Mouse (Mus musculus) embryonic facial prominence, embryonic 12.5 days (tissue): ENCODE measurements around the gene Apof. TPM values are rescaled to one million over a fixed set of nuclear protein-coding genes. Genes with fewer than 3 reads are reported as not detected.

Experiments
- ATAC-seq: fragments of 200-750 bp; cut with Nextera tagmentation; 2 replicates; pipeline ENCODE4 v1.8.0; 2017; ENCODE audit not compliant: insufficient number of reproducible peaks, insufficient read depth, low FRiP score, low TSS enrichment
- H3K27ac ChIP-seq: fragments of 300-500 bp; sonication (generic); 2 replicates; pipeline ENCODE4 v1.5.1; 2016; ENCODE audit warnings: mild to moderate bottlenecking
- H3K27me3 ChIP-seq: fragments of 300-500 bp; sonication (generic); 2 replicates; pipeline ENCODE4 v1.6.1; 2016; ENCODE audit warnings: mild to moderate bottlenecking, moderate library complexity
- H3K36me3 ChIP-seq: fragments of 300-500 bp; sonication (generic); 2 replicates; pipeline ENCODE4 v1.6.1; 2016; ENCODE audit warnings: mild to moderate bottlenecking
- H3K4me1 ChIP-seq: fragments of 300-500 bp; sonication (generic); 2 replicates; pipeline ENCODE4 v1.6.1; 2016
- H3K4me2 ChIP-seq: fragments of 300-500 bp; sonication (generic); replicated peaks from 2 replicates; pipeline ENCODE4 v1.6.1; 2016; ENCODE audit warnings: mild to moderate bottlenecking, moderate library complexity
- H3K4me3 ChIP-seq: fragments of 300-500 bp; sonication (generic); 2 replicates; pipeline ENCODE4 v1.5.1; 2016; ENCODE audit warnings: mild to moderate bottlenecking
- H3K9ac ChIP-seq: fragments of 300-500 bp; sonication (generic); 2 replicates; pipeline ENCODE4 v1.6.1; 2016; ENCODE audit warnings: mild to moderate bottlenecking, moderate library complexity
- H3K9me3 ChIP-seq: fragments of 300-500 bp; sonication (generic); 2 replicates; pipeline ENCODE4 v1.6.1; 2016; ENCODE audit warnings: mild to moderate bottlenecking, moderate library complexity
- WGBS: fragments of 180-500 bp; shearing (Covaris S2); methylation state at CpG from one replicate; pipeline ENCODE4 v1.1.7; 2016; 5-methylcytosine and 5-hydroxymethylcytosine counted together
- polyA plus RNA-seq: library from polyadenylated mRNA; unstranded; fragments of >200 nt; fragmentation: Nextera tagmentation; extraction: Ambion mirVana; gene quantifications from 2 replicates; pipeline ENCODE4 v1.2.1, GENCODE M21; 2016

Gene Apof
- polyA plus RNA-seq, result not detected in 2 replicates

- WGBS, result 49% methylated on average over 6 of the region's 6 CpGs
- no peaks in the 10 kb centered on the region for H3K27me3 ChIP-seq
- H3K36me3 ChIP-seq, result no peaks in the 10 kb centered on the region
- H3K27ac ChIP-seq, result no peak within 1 kb of the TSS
- H3K4me3 ChIP-seq, result no peak within 1 kb of the TSS
- H3K9ac ChIP-seq, result no peak within 1 kb of the TSS
- H3K4me2 ChIP-seq, result no peak within 1 kb of the TSS
- ATAC-seq, result no peak
- H3K4me1 ChIP-seq, result 0 out of 2 replicates have a peak, but pooled peaks cover 6% of the 10 kb centered on the region
- no peaks in the 10 kb centered on the region for H3K9me3 ChIP-seq
These were observed at the start of gene Apof for GRCm38 (mm10) chr10:128268371-128268770. Apof (plus strand) TSS chr10:128268671.

- no peak overlapping the region for H3K4me2 ChIP-seq
- no peak overlapping the region for H3K9ac ChIP-seq
- no peaks in the 10 kb centered on the region for H3K36me3 ChIP-seq
- 56% methylated on average over 16 of the region's 16 CpGs for WGBS
- H3K4me3 ChIP-seq, result no peak overlapping the region
- H3K4me1 ChIP-seq, result peaks cover 13% of the 10 kb centered on the region
- no peak overlapping the region for H3K27ac ChIP-seq
- H3K9me3 ChIP-seq, result no peaks in the 10 kb centered on the region
- ATAC-seq, result no peak
- no peaks in the 10 kb centered on the region for H3K27me3 ChIP-seq
These were observed 46.8 kb upstream of the Apof start for GRCm38 (mm10) chr10:128221533-128222286.

- H3K27me3 ChIP-seq, result no peaks in the 10 kb centered on the region
- H3K4me3 ChIP-seq, result no peak overlapping the region
- no peak overlapping the region for H3K9ac ChIP-seq
- peak overlapping the region; percentile 72 for H3K27ac ChIP-seq
- no peak for ATAC-seq
- WGBS, result 29% methylated on average over 5 of the region's 5 CpGs
- H3K4me1 ChIP-seq, result peaks cover 13% of the 10 kb centered on the region
- no peaks in the 10 kb centered on the region for H3K9me3 ChIP-seq
- H3K4me2 ChIP-seq, result no peak overlapping the region
- no peaks in the 10 kb centered on the region for H3K36me3 ChIP-seq
These were observed 43.4 kb upstream of the Apof start for GRCm38 (mm10) chr10:128225064-128225463.

GRCm38 (mm10) chr10:128225538-128225937 lies 42.9 kb upstream of the Apof start, which contains the start of gene Mip:
Mip (plus strand) TSS chr10:128225838.
- no peak within 1 kb of the TSS for H3K9ac ChIP-seq
- no peaks in the 10 kb centered on the region for H3K27me3 ChIP-seq
- ATAC-seq, result no peak
- no peaks in the 10 kb centered on the region for H3K9me3 ChIP-seq
- WGBS, result 42% methylated on average over 4 of the region's 4 CpGs
- H3K27ac ChIP-seq, result peak within 1 kb of the TSS; percentile 72
- no peaks in the 10 kb centered on the region for H3K36me3 ChIP-seq
- peaks cover 13% of the 10 kb centered on the region for H3K4me1 ChIP-seq
- H3K4me3 ChIP-seq, result no peak within 1 kb of the TSS
- no peak within 1 kb of the TSS for H3K4me2 ChIP-seq

- peaks cover 20% of the 10 kb centered on the region for H3K4me1 ChIP-seq
- WGBS, result 84% methylated on average over 9 of the region's 9 CpGs
- no peak overlapping the region for H3K27ac ChIP-seq
- no peaks in the 10 kb centered on the region for H3K9me3 ChIP-seq
- H3K4me3 ChIP-seq, result no peak overlapping the region
- ATAC-seq, result no peak
- no peaks in the 10 kb centered on the region for H3K27me3 ChIP-seq
- no peak overlapping the region for H3K4me2 ChIP-seq
- no peaks in the 10 kb centered on the region for H3K36me3 ChIP-seq
- H3K9ac ChIP-seq, result no peak overlapping the region
These were observed 40.9 kb upstream of the Apof start for GRCm38 (mm10) chr10:128227592-128227991.

GRCm38 (mm10) chr10:128228009-128228408 lies 40.5 kb upstream of the Apof start:
- Histone ChIP-seq H3K4me2 (no peak overlapping the region), H3K4me3 (no peak overlapping the region), H3K27me3 (no peaks in the 10 kb centered on the region), H3K9ac (no peak overlapping the region), H3K4me1 (peaks cover 20% of the 10 kb centered on the region), H3K27ac (no peak overlapping the region), H3K36me3 (no peaks in the 10 kb centered on the region), H3K9me3 (no peaks in the 10 kb centered on the region)
- WGBS, result 92% methylated on average over 8 of the region's 8 CpGs
- ATAC-seq, result no peak

- Histone ChIP-seq H3K9ac (no peak overlapping the region), H3K27ac (peak overlapping the region; percentile 92)
- WGBS, result 73% methylated on average over 12 of the region's 12 CpGs
These were observed 37.9 kb upstream of the Apof start for GRCm38 (mm10) chr10:128230582-128230981.

GRCm38 (mm10) chr10:128231146-128231545 lies 37.3 kb upstream of the Apof start:
- Histone ChIP-seq H3K9me3 (no peaks in the 10 kb centered on the region), H3K4me3 (peak overlapping the region; percentile 62), H3K36me3 (no peaks in the 10 kb centered on the region), H3K4me1 (peaks cover 24% of the 10 kb centered on the region), H3K9ac (peak overlapping the region; percentile 75), H3K27me3 (no peaks in the 10 kb centered on the region), H3K27ac (peak overlapping the region; percentile 92), H3K4me2 (peak overlapping the region; percentile 55)
- ATAC-seq, result no peak
- 17% methylated on average over 5 of the region's 5 CpGs for WGBS

More at GRCm38 (mm10) chr10:128230582-128230981, 37.9 kb upstream of the Apof start:
- Histone ChIP-seq H3K4me1 (peaks cover 23% of the 10 kb centered on the region), H3K9me3 (no peaks in the 10 kb centered on the region), H3K27me3 (no peaks in the 10 kb centered on the region), H3K4me3 (no peak overlapping the region; the same call in 1 of the 2 replicates), H3K36me3 (no peaks in the 10 kb centered on the region), H3K4me2 (peak overlapping the region; percentile 55; the same call in 1 of the 2 replicates)
- no peak for ATAC-seq

- no peaks in the 10 kb centered on the region for H3K36me3 ChIP-seq
- no peaks in the 10 kb centered on the region for H3K27me3 ChIP-seq
- H3K4me1 ChIP-seq, result peaks cover 27% of the 10 kb centered on the region
- H3K9ac ChIP-seq, result peak within 1 kb of the TSS; percentile 75
- H3K9me3 ChIP-seq, result no peaks in the 10 kb centered on the region
- H3K4me2 ChIP-seq, result peak within 1 kb of the TSS; percentile 55
- peak; percentile 87 for ATAC-seq
- WGBS, result under 1% methylated on average over 57 of the region's 58 CpGs
- H3K4me3 ChIP-seq, result peak within 1 kb of the TSS; percentile 62
- peak within 1 kb of the TSS; percentile 92 for H3K27ac ChIP-seq
These were observed 36.6 kb upstream of the Apof start, which contains the start of gene Timeless for GRCm38 (mm10) chr10:128231697-128232419. Timeless (plus strand) TSS chr10:128232065.

GRCm38 (mm10) chr10:128232420-128232985 lies 36.0 kb upstream of the Apof start:
- H3K4me3 ChIP-seq, result peak overlapping the region; percentile 62
- peak overlapping the region; percentile 75 for H3K9ac ChIP-seq
- 0% methylated on average over 14 of the region's 14 CpGs for WGBS
- H3K4me1 ChIP-seq, result peaks cover 28% of the 10 kb centered on the region
- peak overlapping the region; percentile 55 for H3K4me2 ChIP-seq
- H3K36me3 ChIP-seq, result no peaks in the 10 kb centered on the region
- no peak for ATAC-seq
- H3K9me3 ChIP-seq, result no peaks in the 10 kb centered on the region
- H3K27me3 ChIP-seq, result no peaks in the 10 kb centered on the region
- peak overlapping the region; percentile 92 for H3K27ac ChIP-seq

- WGBS, result 42% methylated on average over 4 of the region's 4 CpGs
- Histone ChIP-seq H3K9me3 (no peaks in the 10 kb centered on the region), H3K4me3 (no peak overlapping the region), H3K27ac (peak overlapping the region; percentile 73), H3K9ac (no peak overlapping the region), H3K27me3 (no peaks in the 10 kb centered on the region), H3K4me2 (0 out of 2 replicates have a peak overlapping the region, but pooled peaks have one; percentile 3), H3K36me3 (peaks cover 17% of the 10 kb centered on the region), H3K4me1 (peaks cover 30% of the 10 kb centered on the region)
- no peak for ATAC-seq
These were observed 32.1 kb upstream of the Apof start for GRCm38 (mm10) chr10:128236321-128236720.
